Mouse (Mus musculus) lung, embryonic 14.5 days (tissue): ENCODE data around the gene Izumo4. TPM values are rescaled to one million over a fixed set of nuclear protein-coding genes. Genes with fewer than 3 reads are reported as not detected.

Experiments
- ATAC-seq: fragments of 200-750 bp; cut with Nextera tagmentation; 2 replicates; pipeline ENCODE4 v1.8.0; 2017; ENCODE audit warnings: mild to moderate bottlenecking, moderate TSS enrichment, moderate library complexity; ENCODE audit not compliant: insufficient read depth
- DNase-seq: peaks from one replicate; pipeline ENCODE4 v3.0.0-alpha.2; 2015
- H3K27ac ChIP-seq: fragments of 300-500 bp; sonication (generic); 2 replicates; pipeline ENCODE4 v1.5.1; 2014; ENCODE audit warnings: low read depth, mild to moderate bottlenecking, moderate library complexity
- H3K27me3 ChIP-seq: fragments of 300-500 bp; sonication (generic); 2 replicates; pipeline ENCODE4 v1.6.1; 2014; ENCODE audit warnings: low read length, control low read depth; ENCODE audit not compliant: insufficient read depth
- H3K36me3 ChIP-seq: fragments of 300-500 bp; sonication (generic); 2 replicates; pipeline ENCODE4 v1.6.1; 2014; ENCODE audit warnings: control low read depth; ENCODE audit not compliant: insufficient read depth
- H3K4me1 ChIP-seq: fragments of 300-500 bp; sonication (generic); 2 replicates; pipeline ENCODE4 v1.6.1; 2014; ENCODE audit warnings: antibody characterized with exemption, control low read depth; ENCODE audit not compliant: insufficient read depth
- H3K4me2 ChIP-seq: fragments of 300-500 bp; sonication (generic); 2 replicates; pipeline ENCODE4 v1.6.1; 2014; ENCODE audit warnings: mild to moderate bottlenecking
- H3K4me3 ChIP-seq: fragments of 300-500 bp; sonication (generic); 2 replicates; pipeline ENCODE4 v1.5.1; 2014; ENCODE audit warnings: low read depth, low read length
- H3K9ac ChIP-seq: fragments of 300-500 bp; sonication (generic); 2 replicates; pipeline ENCODE4 v1.6.1; 2014
- H3K9me3 ChIP-seq: fragments of 300-500 bp; sonication (generic); 2 replicates; pipeline ENCODE4 v1.6.1; 2016; ENCODE audit warnings: low read depth, low read length, control low read depth
- CTCF ChIP-seq: IDR thresholded peaks from 2 replicates; pipeline ENCODE4 v1.5.1; 2016; ENCODE audit warnings: antibody characterized with exemption, low read depth
- WGBS: fragments of 180-500 bp; shearing (Covaris S2); extraction: QIAGEN DNeasy Blood & Tissue Kit; methylation state at CpG from one replicate; pipeline ENCODE4 v1.1.7; 2014; 5-methylcytosine and 5-hydroxymethylcytosine counted together
- polyA plus RNA-seq: library from polyadenylated mRNA; unstranded; fragments of >200 nt; fragmentation: Nextera tagmentation; extraction: Ambion mirVana; gene quantifications from 2 replicates; pipeline ENCODE4 v1.2.1, GENCODE M21; 2014

Gene Izumo4
- polyA plus RNA-seq, 1 experiment from 2014 or later: 7.3 TPM

DNA sequence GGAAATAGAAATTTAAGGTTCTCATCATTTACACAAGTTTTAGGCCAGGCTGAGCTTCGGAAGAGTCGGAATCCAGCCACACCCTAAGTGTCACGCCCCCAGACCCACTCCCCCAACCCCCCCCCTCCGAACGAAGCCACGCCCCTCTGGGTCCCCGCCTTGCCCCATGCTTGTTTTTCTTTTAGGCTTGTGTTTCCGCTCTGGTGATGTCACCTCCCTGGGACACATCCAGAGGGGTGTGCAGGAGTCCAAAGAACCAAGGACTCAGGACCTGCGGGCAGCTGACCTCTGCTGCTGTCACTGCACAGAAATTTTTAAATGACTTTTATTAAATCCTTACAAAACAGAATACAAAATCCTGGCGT lies 37.0 kb upstream of the Izumo4 start:
- Histone ChIP-seq H3K27ac (peak overlapping the region; percentile 83), H3K4me2 (peak overlapping the region; percentile 51), H3K9ac (peak overlapping the region; percentile 32; the same call in 1 of the 2 replicates), H3K36me3 (peaks cover 49% of the 10 kb centered on the region), H3K4me1 (peaks cover 19% of the 10 kb centered on the region), H3K9me3 (no peaks in the 10 kb centered on the region), H3K4me3 (peak overlapping the region; percentile 3; the same call in 1 of the 2 replicates), H3K27me3 (no peaks in the 10 kb centered on the region)
- DNase-seq: peak; percentile 67
- no peak for TF ChIP-seq CTCF
- peak; percentile 50 for ATAC-seq
- 13% methylated on average over 10 of the region's 10 CpGs for WGBS

DNA sequence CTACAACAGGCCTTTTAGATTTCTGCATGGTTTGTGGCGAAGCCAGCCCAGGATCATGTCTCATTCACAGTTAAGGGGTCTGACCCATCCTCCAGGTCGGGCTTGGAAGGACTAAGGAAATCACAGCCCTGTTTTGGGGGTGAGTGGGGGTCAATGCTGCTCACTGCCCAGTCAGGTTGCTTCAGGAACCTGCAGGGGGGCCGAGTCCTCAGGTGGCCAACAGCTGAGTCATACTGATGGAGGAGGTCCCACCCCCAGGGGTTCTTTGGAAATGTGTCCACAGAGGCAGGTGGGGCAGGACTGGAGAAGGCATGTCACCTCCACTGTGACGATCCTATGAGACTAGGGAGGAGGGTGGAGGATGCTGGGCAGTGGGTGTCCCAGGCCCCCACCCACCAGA lies 36.5 kb upstream of the Izumo4 start:
- Histone ChIP-seq H3K27ac (peak overlapping the region; percentile 60), H3K4me2 (peak overlapping the region; percentile 12; the same call in 1 of the 2 replicates), H3K9ac (no peak overlapping the region), H3K36me3 (peaks cover 54% of the 10 kb centered on the region), H3K4me3 (no peak overlapping the region), H3K27me3 (no peaks in the 10 kb centered on the region), H3K9me3 (no peaks in the 10 kb centered on the region), H3K4me1 (peaks cover 19% of the 10 kb centered on the region)
- TF ChIP-seq CTCF: no peak
- ATAC-seq: no peak; the same call in 1 of the 2 replicates
- no peak for DNase-seq
- 53% methylated on average over 4 of the region's 4 CpGs for WGBS

DNA sequence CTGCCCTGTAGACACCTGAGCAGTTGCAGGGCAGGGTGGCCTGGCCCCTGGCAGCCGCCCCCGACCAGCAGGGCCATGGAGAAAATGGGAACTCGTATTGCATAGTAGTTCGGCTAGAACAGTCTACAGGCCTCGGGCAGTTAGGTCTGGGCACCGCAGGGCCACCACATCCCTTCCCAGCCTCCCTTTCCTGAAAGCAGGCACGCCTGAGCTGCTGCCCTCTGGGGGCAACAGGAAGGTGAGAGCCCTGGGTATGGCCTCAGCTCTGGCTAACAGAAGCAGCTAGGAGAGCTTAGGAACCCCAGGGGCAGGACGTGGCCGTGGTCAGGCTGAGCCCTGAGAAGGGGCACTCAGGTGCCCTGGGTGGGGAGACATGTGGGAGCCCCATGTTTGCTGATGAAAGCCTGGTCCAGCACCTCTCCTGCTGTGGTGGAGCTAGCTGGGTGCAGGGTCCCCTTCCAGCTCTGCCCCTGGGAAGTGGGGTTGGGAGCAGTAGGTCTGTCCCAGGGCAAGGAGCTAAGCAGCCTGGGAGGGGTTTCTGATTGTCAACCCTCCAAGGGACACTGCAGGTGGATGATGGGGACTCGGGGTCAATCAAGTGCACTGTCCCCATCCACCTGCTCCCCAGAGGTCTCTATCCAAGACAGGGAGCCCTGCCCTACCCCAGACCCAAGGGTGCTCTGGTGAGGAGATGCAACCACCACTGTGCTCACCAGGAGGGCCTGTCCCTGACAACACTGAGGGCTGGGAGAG lies 35.8 kb upstream of the Izumo4 start:
- H3K4me1 ChIP-seq: peaks cover 19% of the 10 kb centered on the region
- H3K9me3 ChIP-seq: no peaks in the 10 kb centered on the region
- H3K4me2 ChIP-seq: no peak overlapping the region
- no peak overlapping the region for H3K9ac ChIP-seq
- ATAC-seq: no peak
- no peak overlapping the region for H3K4me3 ChIP-seq
- peaks cover 61% of the 10 kb centered on the region for H3K36me3 ChIP-seq
- no peak overlapping the region for H3K27ac ChIP-seq
- WGBS: 72% methylated on average over 10 of the region's 10 CpGs
- no peaks in the 10 kb centered on the region for H3K27me3 ChIP-seq
- DNase-seq: no peak
- no peak for TF ChIP-seq CTCF

DNA sequence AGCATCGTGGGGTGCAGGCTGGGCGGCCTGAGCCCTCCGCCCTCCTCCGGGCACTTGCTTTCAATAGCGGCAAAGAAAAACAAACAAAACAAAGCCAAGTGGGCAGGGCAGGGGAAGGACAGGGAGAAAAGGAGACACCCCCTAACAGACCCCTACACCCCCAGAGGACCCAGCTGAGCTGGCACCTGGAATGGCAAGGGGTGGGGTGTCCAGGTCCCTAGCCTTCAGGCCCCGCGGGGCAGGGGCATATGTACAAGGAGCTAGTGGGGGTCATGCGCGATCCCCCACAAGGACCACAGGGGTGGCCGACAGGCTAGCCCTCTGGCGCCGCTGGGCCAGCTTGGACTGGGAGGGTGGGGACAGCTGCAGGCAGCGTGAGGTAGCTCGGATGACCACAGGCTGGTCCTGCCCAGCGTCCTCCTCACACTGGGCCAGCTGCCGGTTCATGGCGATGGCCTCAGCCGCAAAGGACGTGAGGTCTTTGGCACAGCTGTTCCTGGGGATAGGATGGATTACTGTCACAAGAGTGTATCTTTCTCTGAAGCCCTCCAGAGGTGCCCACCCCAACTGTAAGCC lies 35.1 kb upstream of the Izumo4 start:
- H3K9me3 ChIP-seq: no peaks in the 10 kb centered on the region
- H3K9ac ChIP-seq: no peak overlapping the region
- H3K4me1 ChIP-seq: peaks cover 19% of the 10 kb centered on the region
- no peak for TF ChIP-seq CTCF
- DNase-seq (no peak), ATAC-seq (no peak)
- no peaks in the 10 kb centered on the region for H3K27me3 ChIP-seq
- no peak overlapping the region for H3K4me2 ChIP-seq
- peaks cover 68% of the 10 kb centered on the region for H3K36me3 ChIP-seq
- no peak overlapping the region for H3K4me3 ChIP-seq
- no peak overlapping the region for H3K27ac ChIP-seq
- 64% methylated on average over 19 of the region's 19 CpGs for WGBS

DNA sequence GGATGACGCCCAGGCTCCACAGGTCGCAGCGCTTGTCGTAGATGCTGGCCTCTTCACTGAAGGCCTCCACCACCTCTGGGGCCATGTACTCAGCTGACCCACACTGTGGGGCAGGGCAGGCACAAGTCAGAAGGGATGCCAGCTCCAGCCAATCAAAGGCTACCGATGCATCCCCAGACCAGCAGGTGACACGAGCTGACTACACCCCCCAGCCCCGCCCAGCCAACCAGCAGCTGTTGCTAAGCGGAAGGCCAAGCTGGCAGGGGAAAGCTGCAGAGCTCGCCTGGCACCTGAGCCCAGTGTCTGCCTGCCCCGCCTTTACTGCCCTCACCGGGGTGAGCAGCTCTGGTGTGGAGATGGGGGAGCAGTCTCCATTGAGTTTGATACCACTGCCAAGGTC lies 33.4 kb upstream of the Izumo4 start:
- Histone ChIP-seq H3K27me3 (no peaks in the 10 kb centered on the region), H3K4me3 (no peak overlapping the region), H3K4me1 (peaks cover 14% of the 10 kb centered on the region), H3K9ac (no peak overlapping the region), H3K36me3 (peaks cover 83% of the 10 kb centered on the region), H3K9me3 (no peaks in the 10 kb centered on the region), H3K4me2 (no peak overlapping the region), H3K27ac (no peak overlapping the region)
- no peak for DNase-seq
- TF ChIP-seq CTCF: no peak
- ATAC-seq: no peak
- 84% methylated on average over 11 of the region's 11 CpGs for WGBS

DNA sequence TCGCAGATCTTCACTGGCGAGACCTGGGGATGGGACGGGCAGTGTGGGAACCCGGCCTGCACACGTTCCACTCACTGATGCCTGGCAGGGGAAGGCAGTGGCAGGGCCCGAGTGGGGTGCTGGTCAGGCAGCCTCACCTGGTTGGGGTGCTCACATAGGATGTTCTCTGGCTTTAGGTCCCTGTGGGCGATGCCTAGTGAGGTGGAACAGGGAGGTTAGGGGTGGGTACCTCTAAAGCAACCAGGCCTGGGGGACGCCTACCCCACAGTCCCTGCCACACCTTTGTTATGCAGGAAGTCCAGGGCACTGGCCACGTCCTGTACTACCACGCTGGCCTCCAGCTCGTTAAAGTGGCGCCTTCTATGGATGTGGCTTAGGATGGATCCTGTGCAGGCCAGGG lies 33.0 kb upstream of the Izumo4 start:
- peaks cover 85% of the 10 kb centered on the region for H3K36me3 ChIP-seq
- H3K27me3 ChIP-seq: no peaks in the 10 kb centered on the region
- H3K27ac ChIP-seq: no peak overlapping the region
- no peak overlapping the region for H3K4me2 ChIP-seq
- no peaks in the 10 kb centered on the region for H3K9me3 ChIP-seq
- no peak for TF ChIP-seq CTCF
- 87% methylated on average over 12 of the region's 12 CpGs for WGBS
- DNase-seq (no peak), ATAC-seq (no peak)
- H3K4me3 ChIP-seq: no peak overlapping the region
- no peak overlapping the region for H3K9ac ChIP-seq
- H3K4me1 ChIP-seq: peaks cover 14% of the 10 kb centered on the region

DNA sequence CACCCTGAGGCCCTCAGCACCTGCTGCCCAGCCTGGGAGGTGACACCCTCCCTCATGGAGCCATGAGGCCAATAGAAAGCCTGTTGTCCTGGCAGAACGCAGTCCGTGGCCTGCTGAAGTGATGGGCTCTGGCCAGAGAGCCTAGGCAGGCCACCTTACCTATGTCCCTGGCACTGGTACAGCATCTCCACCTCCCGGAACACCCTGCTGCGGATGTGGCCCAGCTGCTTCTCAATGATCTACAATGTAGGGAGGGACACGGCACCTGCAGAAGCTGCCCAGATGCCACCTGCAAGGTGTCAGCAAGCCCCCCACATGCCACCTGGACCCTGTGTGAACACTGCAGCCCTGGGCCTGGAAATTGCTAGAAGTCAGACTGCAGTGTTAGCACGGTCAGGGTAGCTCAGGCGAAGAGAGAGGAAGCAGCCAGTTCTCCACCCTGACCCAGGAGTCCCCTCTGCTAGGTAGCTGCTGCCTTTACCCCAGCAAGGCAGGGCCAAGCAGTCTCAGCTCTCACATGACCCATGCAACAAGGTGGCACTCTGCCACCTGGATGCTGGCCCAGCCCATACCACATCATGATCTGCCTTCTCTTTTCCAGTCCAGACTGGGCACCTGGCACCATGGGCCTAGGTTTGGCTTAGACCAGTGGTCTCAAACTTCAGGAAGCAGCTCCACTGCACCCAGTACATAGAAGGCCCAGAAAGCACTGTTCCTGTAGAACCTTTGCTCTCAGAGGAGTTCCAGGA lies 32.1 kb upstream of the Izumo4 start:
- Histone ChIP-seq H3K27me3 (no peaks in the 10 kb centered on the region), H3K36me3 (peaks cover 90% of the 10 kb centered on the region), H3K4me3 (no peak overlapping the region), H3K9ac (no peak overlapping the region; the same call in 1 of the 2 replicates), H3K27ac (no peak overlapping the region), H3K4me1 (peaks cover 17% of the 10 kb centered on the region), H3K4me2 (no peak overlapping the region), H3K9me3 (no peaks in the 10 kb centered on the region)
- TF ChIP-seq CTCF: no peak
- ATAC-seq (no peak), DNase-seq (no peak)
- 97% methylated on average over 7 of the region's 7 CpGs for WGBS
